ENCODE assay signal across 8 mouse cellular contexts in the genomic region with DNA sequence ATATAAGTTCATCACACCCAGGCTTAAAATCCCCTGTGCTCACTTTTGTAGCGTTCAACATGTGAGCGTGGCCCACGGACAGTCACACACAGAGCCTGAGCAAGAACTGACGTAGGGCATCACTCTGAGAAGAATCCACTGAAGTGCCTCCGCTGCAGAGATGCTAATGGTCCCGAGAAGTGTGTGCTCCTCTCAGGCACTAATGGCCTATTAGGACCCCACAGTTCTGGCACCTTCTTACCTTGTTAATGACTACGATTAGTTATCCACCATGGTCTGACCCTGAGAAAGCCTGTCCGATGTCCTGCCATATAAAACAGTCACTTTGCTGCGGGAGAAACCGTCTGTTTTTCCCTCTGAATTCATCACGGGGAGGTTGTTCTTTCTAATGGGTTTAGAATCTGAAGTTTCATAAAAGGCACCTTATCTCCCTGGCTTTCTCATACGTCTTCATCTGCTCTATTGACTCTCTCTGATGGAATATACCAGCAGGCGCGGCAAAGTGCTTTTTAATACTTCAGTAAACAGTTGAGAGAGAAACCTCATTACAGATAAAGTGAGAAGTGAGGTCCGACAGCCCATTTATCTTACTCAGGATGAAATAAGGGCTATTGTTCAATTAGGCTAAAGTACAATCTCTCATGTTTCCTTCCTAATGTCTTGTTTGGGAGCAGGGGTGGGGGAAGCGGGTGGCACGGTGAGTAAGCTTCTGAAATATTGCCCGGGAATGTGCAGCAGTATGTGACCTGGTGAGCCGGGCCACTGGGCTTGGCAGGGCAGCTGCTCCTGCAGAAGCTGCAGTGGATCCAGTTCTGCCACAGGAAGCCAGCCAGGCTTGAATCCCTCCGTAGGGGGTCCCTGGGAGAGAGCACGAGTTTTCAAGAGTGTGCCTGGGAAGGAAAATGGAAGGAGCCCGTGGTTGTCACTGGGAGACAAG. TPM values are rescaled to one million over a fixed set of nuclear protein-coding genes. Genes with fewer than 3 reads are reported as not detected.
DNase-seq lines count a peak whose midpoint lies in the region; ATAC-seq and TF ChIP-seq lines count a peak whose summit lies in the region.

No protein-coding gene starts in this region.

- peaks cover 11% of the 10 kb centered on the region for H3K4me1 ChIP-seq in embryonic facial prominence, embryonic 10.5 days

- H3K4me3 ChIP-seq in embryonic facial prominence, embryonic 10.5 days: no peak overlapping the region

- in situ Hi-C loops in Patski (cut with MboI; ENCODE audit: low pct_unique_long_range_greater_than_20kb): loop anchor here (5.0 kb wide), 1 partner anchor 92 kb away; a partner anchor contains a TSS

- CTCF ChIA-PET in Patski (lab: Charles Lee): interaction anchor here (0.8 to 1.6 kb wide), 5 partner anchors 11 to 59 kb away, joined by 3 to 5 read pairs (median 3); no protein-coding TSS in a partner anchor

- WGBS in embryonic facial prominence, embryonic 10.5 days: 67% methylated on average over 22 of the region's 22 CpGs

- POLR2A ChIA-PET in Patski (lab: Charles Lee): interaction anchor here (0.6 to 1.3 kb wide), 2 partner anchors 13 to 55 kb away, joined by 3 read pairs; no protein-coding TSS in a partner anchor

- DNase-seq in Patski (ENCODE audit: low read depth, low spot score): peak; percentile 98
- DNase-seq in embryonic facial prominence, embryonic 10.5 days (ENCODE audit: low spot score): peak; percentile 17
- DNase-seq in heart, postnatal 25 days (ENCODE audit: low spot score): peak; percentile 28
- peak; percentile 76 to 80 for DNase-seq in kidney, postnatal 36 days
- peak; percentile 50 for DNase-seq in ovary, postnatal 36 days (ENCODE audit: low spot score)
- no peak for DNase-seq in frontal cortex, postnatal 10 days (ENCODE audit: low spot score in 2 of 2)
- DNase-seq in cerebellum, adult 11-12 months: no peak
- DNase-seq in spleen, postnatal 10 days (ENCODE audit: low spot score in 2 of 2): no peak

- intact Hi-C loops in heart, postnatal 25 days (cut with DNase I): no loop called here

- no peak overlapping the region; the same call in 1 of the 2 replicates for H3K27ac ChIP-seq in embryonic facial prominence, embryonic 10.5 days (replicated peaks)

- peak; percentile 74 for ATAC-seq in Patski

- TF ChIP-seq CTCF in Patski (IDR thresholded peaks at IDR 0.05): no peak

- H3K9me3 ChIP-seq in embryonic facial prominence, embryonic 10.5 days: no peaks in the 10 kb centered on the region

- H3K36me3 ChIP-seq in embryonic facial prominence, embryonic 10.5 days (replicated peaks): no peaks in the 10 kb centered on the region

- no peaks in the 10 kb centered on the region for H3K27me3 ChIP-seq in Patski
- no peaks in the 10 kb centered on the region for H3K27me3 ChIP-seq in embryonic facial prominence, embryonic 10.5 days (replicated peaks; ENCODE audit: low read depth, poor library complexity, severe bottlenecking)

RNA-seq across cellular contexts. Expression of a gene that starts 55.5 kb away (rescaled TPM):
- polyA plus RNA-seq in Patski (2021): 161 TPM
- polyA plus RNA-seq in embryonic facial prominence, embryonic 10.5 days (2016; fragmentation: Nextera tagmentation; extraction: Ambion mirVana): 65.7 and 68.5 TPM in 2 replicates
- 100 to 1,000 TPM; 330 to 353 TPM for total RNA-seq in heart, postnatal 25 days (2021)

Comparison
In these comparisons a context has a peak if more than half of its experiments do, and no peak if none do; other contexts are left out.
1. DNase-seq: peak in Patski (single experiment), embryonic facial prominence, embryonic 10.5 days (single experiment), heart, postnatal 25 days (single experiment), kidney, postnatal 36 days (2 of 2) and ovary, postnatal 36 days (single experiment); none in frontal cortex, postnatal 10 days (0 of 2), cerebellum, adult 11-12 months (single experiment) and spleen, postnatal 10 days (0 of 2).